Mouse (Mus musculus) thymus, postnatal 14 days (tissue): Measurements from ENCODE around the gene Mprip.
"Not testable (repeated sequence)": the region's sequence is repeated elsewhere in the genome, so short reads cannot be mapped to it uniquely, and the experiment has no call there.

Experiments used
- DNase-seq: peaks from one replicate; pipeline ENCODE4 v3.0.0; 2021

Mprip gene

GRCm38 (mm10) chr11:59661005-59661404, at the start of gene Mprip:
Gene Mprip (plus strand): TSS chr11:59661305.
- DNase-seq = no peak

- no peak for DNase-seq
Measured at GRCm38 (mm10) chr11:59611646-59612045, 49.5 kb upstream of the Mprip start.

GRCm38 (mm10) chr11:59614120-59614519, 47.0 kb upstream of the Mprip start:
- no peak for DNase-seq

GRCm38 (mm10) chr11:59616986-59617385, 44.1 kb upstream of the Mprip start:
- not testable (repeated sequence) for DNase-seq

GRCm38 (mm10) chr11:59622214-59622613, 38.9 kb upstream of the Mprip start:
- DNase-seq = no peak

GRCm38 (mm10) chr11:59624017-59624630, 37.0 kb upstream of the Mprip start:
- DNase-seq = peak; percentile 81

- no peak for DNase-seq
Measured at GRCm38 (mm10) chr11:59626192-59626591, 34.9 kb upstream of the Mprip start.

GRCm38 (mm10) chr11:59628177-59628576, 32.9 kb upstream of the Mprip start:
- DNase-seq = no peak

- no peak for DNase-seq
Measured at GRCm38 (mm10) chr11:59629871-59630270, 31.2 kb upstream of the Mprip start.

- no peak for DNase-seq
Measured at GRCm38 (mm10) chr11:59631980-59632379, 29.1 kb upstream of the Mprip start.

- DNase-seq = peak; percentile 66
Measured at GRCm38 (mm10) chr11:59633037-59633436, 28.1 kb upstream of the Mprip start.

- no peak for DNase-seq
Measured at GRCm38 (mm10) chr11:59634001-59634660, 27.0 kb upstream of the Mprip start.

GRCm38 (mm10) chr11:59635251-59635795, 25.8 kb upstream of the Mprip start:
- DNase-seq = no peak

- no peak for DNase-seq
Measured at GRCm38 (mm10) chr11:59635821-59636694, 25.0 kb upstream of the Mprip start.

GRCm38 (mm10) chr11:59636695-59637414, 24.2 kb upstream of the Mprip start:
- no peak for DNase-seq

- no peak for DNase-seq
Measured at GRCm38 (mm10) chr11:59639957-59640643, 21.0 kb upstream of the Mprip start.

- DNase-seq = no peak
Measured at GRCm38 (mm10) chr11:59641227-59641626, 19.9 kb upstream of the Mprip start.

- DNase-seq = no peak
Measured at GRCm38 (mm10) chr11:59642420-59642819, 18.7 kb upstream of the Mprip start.

- DNase-seq = no peak
Measured at GRCm38 (mm10) chr11:59645036-59645435, 16.1 kb upstream of the Mprip start.

GRCm38 (mm10) chr11:59649058-59649457, 12.0 kb upstream of the Mprip start:
- DNase-seq = no peak

- peak; percentile 35 for DNase-seq
Measured at GRCm38 (mm10) chr11:59653003-59653402, 8.1 kb upstream of the Mprip start.

- DNase-seq = no peak
Measured at GRCm38 (mm10) chr11:59653547-59653946, 7.6 kb upstream of the Mprip start.
